Mouse (Mus musculus): ENCODE results near the gene Cldn3.

Cldn3 gene

GRCm38 (mm10) chr5:135007802-135008571, 22.0 kb downstream of the Cldn3 start:
- peak; percentile 57 for DNase-seq

- DNase-seq = peak; percentile 99
Measured at GRCm38 (mm10) chr5:135008671-135009589, 22.9 kb downstream of the Cldn3 start, which contains the start of gene Abhd11. TSS of gene Abhd11 (plus strand) at chr5:135009152.

- DNase-seq = peak; percentile 83
Measured at GRCm38 (mm10) chr5:135009590-135010319, 23.7 kb downstream of the Cldn3 start.

- no peak for DNase-seq
Measured at GRCm38 (mm10) chr5:135010320-135010709, 24.3 kb downstream of the Cldn3 start.

- DNase-seq = peak; percentile 14
Measured at GRCm38 (mm10) chr5:135010841-135011743, 25.1 kb downstream of the Cldn3 start.

GRCm38 (mm10) chr5:135011809-135012613, 26.0 kb downstream of the Cldn3 start:
- no peak for DNase-seq

GRCm38 (mm10) chr5:135012671-135013441, 26.8 kb downstream of the Cldn3 start:
- DNase-seq = peak; percentile 89

- DNase-seq = peak; percentile 89
Measured at GRCm38 (mm10) chr5:135015497-135015896, 29.5 kb downstream of the Cldn3 start.

- no peak for DNase-seq
Measured at GRCm38 (mm10) chr5:135016224-135016759, 30.3 kb downstream of the Cldn3 start.

GRCm38 (mm10) chr5:135021814-135022213, 35.8 kb downstream of the Cldn3 start:
- DNase-seq = no peak

GRCm38 (mm10) chr5:135023344-135024173, 37.5 kb downstream of the Cldn3 start, which contains the start of gene Stx1a:
TSS of gene Stx1a (plus strand) at chr5:135023482.
- peak; percentile 95 for DNase-seq

GRCm38 (mm10) chr5:135024665-135025224, 38.7 kb downstream of the Cldn3 start:
- peak; percentile 43 for DNase-seq

- DNase-seq = no peak
Measured at GRCm38 (mm10) chr5:135025899-135026298, 39.9 kb downstream of the Cldn3 start.

- DNase-seq = no peak
Measured at GRCm38 (mm10) chr5:135029007-135029854, 43.2 kb downstream of the Cldn3 start.

GRCm38 (mm10) chr5:135032581-135032980, 46.6 kb downstream of the Cldn3 start:
- no peak for DNase-seq

GRCm38 (mm10) chr5:135034593-135034992, 48.6 kb downstream of the Cldn3 start:
- no peak for DNase-seq

GRCm38 (mm10) chr5:135035608-135036359, 49.8 kb downstream of the Cldn3 start:
- DNase-seq = no peak
